Mouse (Mus musculus): Measurements from ENCODE around the gene Atp6v1d. TPM values are rescaled to one million over a fixed set of nuclear protein-coding genes. Genes with fewer than 3 reads are reported as not detected.

Atp6v1d gene
- 100 to 1,000 TPM; 181 to 190 TPM for total RNA-seq (2021)
- long read RNA-seq, transcript Atp6v1d-201 (9 exons, 3,667 nt) = major isoform, 323 of 342 reads
- long read RNA-seq, partial matches to known transcripts = 11 of 342 reads
- long read RNA-seq, other reads (novel, unspliced or antisense) = 8 of 342 reads

- peak; percentile 98 for DNase-seq (ENCODE audit: low spot score in 2 of 2)
Observed at GRCm38 (mm10) chr12:78861496-78862253, at the start of gene Atp6v1d, which contains the start of gene Eif2s1. TSS of gene Atp6v1d (minus strand) at chr12:78861638. TSS of gene Eif2s1 (plus strand) at chr12:78861819.

- no peak for DNase-seq (ENCODE audit: low spot score in 2 of 2)
Observed at GRCm38 (mm10) chr12:78910684-78911461, 49.4 kb upstream of the Atp6v1d start.

- no peak for DNase-seq (ENCODE audit: low spot score in 2 of 2)
Observed at GRCm38 (mm10) chr12:78908081-78908605, 46.7 kb upstream of the Atp6v1d start.

- DNase-seq (ENCODE audit: low spot score in 2 of 2) = peak in 1 of 2 experiments; percentile 41
Observed at GRCm38 (mm10) chr12:78906707-78907162, 45.3 kb upstream of the Atp6v1d start, which contains the start of gene Plek2. TSS of gene Plek2 (minus strand) at chr12:78906964.

GRCm38 (mm10) chr12:78904499-78904898 lies 43.1 kb upstream of the Atp6v1d start:
- DNase-seq (ENCODE audit: low spot score in 2 of 2) = no peak

GRCm38 (mm10) chr12:78903313-78903712 lies 41.9 kb upstream of the Atp6v1d start:
- no peak for DNase-seq (ENCODE audit: low spot score in 2 of 2)

- DNase-seq (ENCODE audit: low spot score in 2 of 2) = no peak
Observed at GRCm38 (mm10) chr12:78901467-78901866, 40.0 kb upstream of the Atp6v1d start.

GRCm38 (mm10) chr12:78897861-78898260 lies 36.4 kb upstream of the Atp6v1d start:
- no peak for DNase-seq (ENCODE audit: low spot score in 2 of 2)

- DNase-seq (ENCODE audit: low spot score in 2 of 2) = no peak
Observed at GRCm38 (mm10) chr12:78891149-78891548, 29.7 kb upstream of the Atp6v1d start.

GRCm38 (mm10) chr12:78890062-78890461 lies 28.6 kb upstream of the Atp6v1d start:
- DNase-seq (ENCODE audit: low spot score in 2 of 2) = no peak

GRCm38 (mm10) chr12:78874581-78874980 lies 13.1 kb upstream of the Atp6v1d start:
- DNase-seq (ENCODE audit: low spot score in 2 of 2) = no peak

GRCm38 (mm10) chr12:78868115-78868514 lies 6.7 kb upstream of the Atp6v1d start:
- DNase-seq (ENCODE audit: low spot score in 2 of 2) = no peak

- peak in 1 of 2 experiments; percentile 17 for DNase-seq (ENCODE audit: low spot score in 2 of 2)
Observed at GRCm38 (mm10) chr12:78865434-78865833, 4.0 kb upstream of the Atp6v1d start.

GRCm38 (mm10) chr12:78862254-78862730 lies 854 bp upstream of the Atp6v1d start:
- DNase-seq (ENCODE audit: low spot score in 2 of 2) = no peak

- no peak for DNase-seq (ENCODE audit: low spot score in 2 of 2)
Observed at GRCm38 (mm10) chr12:78860921-78861495, 430 bp downstream of the Atp6v1d start.

GRCm38 (mm10) chr12:78848246-78848645 lies 13.2 kb downstream of the Atp6v1d start:
- no peak for DNase-seq (ENCODE audit: low spot score in 2 of 2)

GRCm38 (mm10) chr12:78842429-78842828 lies 19.0 kb downstream of the Atp6v1d start:
- DNase-seq (ENCODE audit: low spot score in 2 of 2) = no peak

GRCm38 (mm10) chr12:78839906-78840305 lies 21.5 kb downstream of the Atp6v1d start:
- no peak for DNase-seq (ENCODE audit: low spot score in 2 of 2)

GRCm38 (mm10) chr12:78834496-78834895 lies 26.9 kb downstream of the Atp6v1d start:
- DNase-seq (ENCODE audit: low spot score in 2 of 2) = no peak

- no peak for DNase-seq (ENCODE audit: low spot score in 2 of 2)
Observed at GRCm38 (mm10) chr12:78814437-78814836, 47.0 kb downstream of the Atp6v1d start.

GRCm38 (mm10) chr12:78801836-78802235 lies 59.6 kb downstream of the Atp6v1d start:
- DNase-seq (ENCODE audit: low spot score in 2 of 2) = no peak
